Mouse (Mus musculus): Measurements from ENCODE around the gene Tenm4. TPM values are rescaled to one million over a fixed set of nuclear protein-coding genes. Genes with fewer than 3 reads are reported as not detected.
"Not testable (repeated sequence)": the region's sequence is repeated elsewhere in the genome, so short reads cannot be mapped to it uniquely, and the experiment has no call there.

Gene Tenm4
- total and polyA plus RNA-seq, 2 experiments from 2014 or later, result 1.4 to 5.9 TPM

DNA sequence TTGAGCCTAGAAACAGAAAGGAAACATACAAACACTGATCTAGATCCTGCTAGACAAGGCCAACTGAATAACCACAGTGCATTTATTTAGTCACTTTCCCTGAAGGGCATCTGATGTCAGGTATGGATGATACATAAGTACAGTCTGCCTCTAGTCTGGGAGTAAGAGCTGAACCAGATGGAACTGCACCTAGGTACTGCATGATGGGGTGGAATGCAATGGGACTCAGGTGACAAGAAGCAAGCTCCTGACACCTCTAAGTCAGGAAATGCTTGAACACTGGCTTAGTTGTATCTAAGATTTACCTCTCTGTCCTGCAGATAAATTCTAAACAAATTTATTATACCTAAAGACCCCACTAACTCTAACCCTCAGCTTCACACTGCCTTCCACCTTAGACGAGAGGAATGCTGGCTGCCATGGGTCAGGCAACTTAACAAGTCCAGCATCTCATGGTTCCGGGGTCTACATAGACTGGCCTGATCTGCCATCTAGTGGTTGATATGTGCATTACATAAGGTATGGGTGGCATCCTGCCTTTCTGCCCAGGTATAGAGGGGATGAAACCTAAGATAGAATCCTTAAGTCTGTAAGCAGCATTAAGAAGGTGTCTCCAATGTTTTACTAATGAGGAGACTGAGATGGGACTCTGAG, 744.5 kb downstream of the Tenm4 start:
- TF ChIP-seq CTCF (IDR thresholded peaks at IDR 0.05; ENCODE audit: low read depth) (peak; percentile 94), EP300 (IDR thresholded peaks at IDR 0.05; ENCODE audit: low read depth) (no peak)
- peak; percentile 59 for DNase-seq (ENCODE audit: low spot score)
- Histone ChIP-seq H3K36me3 (replicated peaks; ENCODE audit: control insufficient read depth, insufficient read depth, low read length) (no peaks in the 10 kb centered on the region), H3K4me2 (ENCODE audit: low read depth, low read length) (no peak overlapping the region), H3K4me3 (ENCODE audit: low read depth, low read length) (no peak overlapping the region), H3K9ac (replicated peaks; ENCODE audit: low read depth, low read length) (no peak overlapping the region), H3K9me3 (replicated peaks; ENCODE audit: control insufficient read depth, low read length) (no peaks in the 10 kb centered on the region), H3K4me1 (ENCODE audit: control insufficient read depth, insufficient read depth) (no peaks in the 10 kb centered on the region), H3K27me3 (ENCODE audit: control insufficient read depth, insufficient read depth, low read length) (peaks cover 11% of the 10 kb centered on the region; the same call in 1 of the 2 replicates), H3K27ac (ENCODE audit: low read depth) (no peak overlapping the region)
- ATAC-seq (ENCODE audit: insufficient read depth, low read depth), result no peak
- WGBS, result 1% methylated on average over 2 of the region's 2 CpGs

DNA sequence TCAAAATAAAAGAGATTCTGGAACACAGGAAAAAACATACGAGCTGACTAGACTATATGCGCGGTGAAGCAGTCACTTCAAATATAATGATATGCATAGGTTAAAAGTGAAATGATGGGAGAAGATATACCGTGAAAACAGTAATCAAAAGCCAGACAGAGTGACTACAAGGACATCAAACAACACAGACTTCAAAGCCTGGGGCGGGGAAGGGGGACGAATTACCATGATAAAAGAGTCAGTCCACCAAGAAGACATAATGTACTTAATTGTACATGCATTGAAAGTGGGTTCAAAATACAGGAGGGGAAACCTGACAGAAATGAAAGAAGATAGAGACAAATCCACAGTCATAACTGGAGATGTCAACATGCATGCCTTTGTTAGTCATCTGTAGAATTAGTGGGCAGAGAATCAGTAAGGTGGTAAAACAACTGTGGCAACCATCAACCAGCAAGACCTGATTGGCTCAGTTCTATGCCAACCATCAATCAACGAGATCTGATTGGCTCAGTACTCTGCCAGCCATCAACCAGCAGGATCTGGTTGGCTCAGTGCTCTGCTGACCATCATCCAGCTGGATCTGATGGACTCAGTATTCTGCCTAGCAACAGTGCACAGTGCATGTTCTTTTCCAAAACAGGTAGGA, 749.5 kb downstream of the Tenm4 start:
- H3K4me2 ChIP-seq (ENCODE audit: low read depth, low read length), result no peak overlapping the region
- peaks cover 8% of the 10 kb centered on the region; the same call in 1 of the 2 replicates for H3K27me3 ChIP-seq (ENCODE audit: control insufficient read depth, insufficient read depth, low read length)
- no peak for TF ChIP-seq CTCF (IDR thresholded peaks at IDR 0.05; ENCODE audit: low read depth)
- no peak for TF ChIP-seq EP300 (IDR thresholded peaks at IDR 0.05; ENCODE audit: low read depth)
- no peaks in the 10 kb centered on the region for H3K36me3 ChIP-seq (replicated peaks; ENCODE audit: control insufficient read depth, insufficient read depth, low read length)
- no peak overlapping the region for H3K4me3 ChIP-seq (ENCODE audit: low read depth, low read length)
- no peak for ATAC-seq (ENCODE audit: insufficient read depth, low read depth)
- no peaks in the 10 kb centered on the region for H3K4me1 ChIP-seq (ENCODE audit: control insufficient read depth, insufficient read depth)
- DNase-seq (ENCODE audit: low spot score), result no peak
- H3K9ac ChIP-seq (replicated peaks; ENCODE audit: low read depth, low read length), result no peak overlapping the region
- 73% methylated on average over 7 of the region's 7 CpGs for WGBS
- H3K9me3 ChIP-seq (replicated peaks; ENCODE audit: control insufficient read depth, low read length), result no peaks in the 10 kb centered on the region
- no peak overlapping the region for H3K27ac ChIP-seq (ENCODE audit: low read depth)

DNA sequence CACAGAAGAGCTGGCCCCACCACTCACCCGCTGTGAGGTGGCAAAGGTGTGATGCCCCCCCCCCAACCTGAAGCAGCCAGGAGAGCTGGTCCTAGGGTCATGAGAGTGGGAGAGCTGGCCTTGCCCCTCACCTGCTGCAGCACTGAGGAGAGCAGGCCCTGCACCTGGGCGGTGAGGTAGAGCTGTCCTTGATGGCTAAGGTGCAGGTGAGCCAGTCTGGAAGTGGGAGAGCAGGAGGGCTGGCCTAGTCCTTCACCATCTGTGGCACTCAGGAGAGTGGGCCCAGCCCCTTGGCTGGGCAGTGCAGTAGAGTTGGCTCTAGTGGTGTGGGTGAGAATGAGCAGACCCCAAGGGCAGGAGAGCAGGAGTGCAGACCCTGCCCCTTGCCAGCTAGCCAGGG, 751.9 kb downstream of the Tenm4 start:
- Histone ChIP-seq H3K4me2 (ENCODE audit: low read depth, low read length) (no peak overlapping the region), H3K9me3 (replicated peaks; ENCODE audit: control insufficient read depth, low read length) (no peaks in the 10 kb centered on the region), H3K36me3 (replicated peaks; ENCODE audit: control insufficient read depth, insufficient read depth, low read length) (no peaks in the 10 kb centered on the region), H3K27ac (ENCODE audit: low read depth) (no peak overlapping the region), H3K4me3 (ENCODE audit: low read depth, low read length) (no peak overlapping the region), H3K9ac (replicated peaks; ENCODE audit: low read depth, low read length) (no peak overlapping the region), H3K4me1 (ENCODE audit: control insufficient read depth, insufficient read depth) (no peaks in the 10 kb centered on the region), H3K27me3 (ENCODE audit: control insufficient read depth, insufficient read depth, low read length) (no peaks in the 10 kb centered on the region)
- ATAC-seq (ENCODE audit: insufficient read depth, low read depth), result no peak
- TF ChIP-seq CTCF (IDR thresholded peaks at IDR 0.05; ENCODE audit: low read depth) (no peak), EP300 (IDR thresholded peaks at IDR 0.05; ENCODE audit: low read depth) (no peak)
- DNase-seq (ENCODE audit: low spot score), result no peak
- 95% methylated on average over 2 of the region's 2 CpGs for WGBS

DNA sequence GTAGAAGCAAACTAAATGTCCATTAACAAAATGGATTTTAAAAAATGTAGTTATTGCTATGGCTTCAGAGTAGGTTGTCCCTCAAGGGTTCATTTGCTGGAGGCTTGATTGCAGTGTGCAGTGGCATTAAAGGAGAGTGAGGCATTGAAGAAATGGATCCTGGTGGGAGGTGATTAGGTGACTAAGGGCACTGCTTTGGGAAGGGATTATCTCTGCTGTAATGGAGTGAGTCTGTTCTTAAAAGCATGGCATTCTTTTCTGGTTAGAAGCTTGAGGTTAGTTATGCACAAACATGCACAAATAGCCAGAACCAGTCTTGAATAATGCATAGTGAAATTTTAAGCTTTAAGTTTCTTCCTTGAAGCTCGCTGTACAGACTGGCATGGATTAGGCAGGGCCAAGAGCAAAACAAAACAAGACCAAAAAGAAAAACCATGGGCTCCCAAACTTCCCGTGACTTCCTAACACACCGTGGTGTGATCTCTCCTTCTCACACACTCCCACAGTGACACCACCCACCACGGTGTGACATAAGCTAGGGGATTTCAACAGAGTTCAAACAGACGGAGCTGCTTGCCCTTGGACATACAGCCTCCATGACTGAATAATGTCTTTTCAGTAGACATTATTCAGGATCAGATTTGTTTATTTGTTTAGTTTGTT, 772.8 kb downstream of the Tenm4 start:
- H3K27ac ChIP-seq (ENCODE audit: low read depth), result no peak overlapping the region
- 66% methylated on average over 5 of the region's 5 CpGs for WGBS
- H3K4me1 ChIP-seq (ENCODE audit: control insufficient read depth, insufficient read depth), result no peaks in the 10 kb centered on the region
- H3K4me3 ChIP-seq (ENCODE audit: low read depth, low read length), result no peak overlapping the region
- H3K9ac ChIP-seq (replicated peaks; ENCODE audit: low read depth, low read length), result no peak overlapping the region
- ATAC-seq (ENCODE audit: insufficient read depth, low read depth), result no peak
- no peaks in the 10 kb centered on the region for H3K27me3 ChIP-seq (ENCODE audit: control insufficient read depth, insufficient read depth, low read length)
- H3K36me3 ChIP-seq (replicated peaks; ENCODE audit: control insufficient read depth, insufficient read depth, low read length), result no peaks in the 10 kb centered on the region
- H3K9me3 ChIP-seq (replicated peaks; ENCODE audit: control insufficient read depth, low read length), result no peaks in the 10 kb centered on the region
- TF ChIP-seq CTCF (IDR thresholded peaks at IDR 0.05; ENCODE audit: low read depth) (no peak), EP300 (IDR thresholded peaks at IDR 0.05; ENCODE audit: low read depth) (no peak)
- H3K4me2 ChIP-seq (ENCODE audit: low read depth, low read length), result no peak overlapping the region
- DNase-seq (ENCODE audit: low spot score), result no peak

DNA sequence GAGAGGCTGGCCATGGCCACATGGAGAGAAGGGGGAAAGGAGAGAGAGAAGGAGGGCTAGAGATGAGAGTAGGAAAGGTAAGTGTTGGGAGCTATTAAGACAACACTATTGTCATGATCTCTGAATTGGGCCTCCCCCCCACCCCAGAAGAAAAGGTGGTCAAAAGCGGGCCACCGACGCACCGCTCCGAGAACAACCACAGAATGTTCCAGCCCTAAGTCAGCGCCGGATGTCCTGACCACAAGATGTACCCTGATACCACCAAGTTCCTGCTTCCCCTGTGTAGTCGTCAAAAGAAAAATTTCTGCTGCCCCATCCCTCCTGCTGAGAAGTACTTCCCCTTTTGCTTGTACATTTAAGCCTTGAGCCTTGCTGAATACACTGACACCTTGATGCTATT, 775.5 kb downstream of the Tenm4 start:
- not testable (repeated sequence) for H3K4me3 ChIP-seq (ENCODE audit: low read depth, low read length); H3K4me1 ChIP-seq (ENCODE audit: control insufficient read depth, insufficient read depth); DNase-seq (ENCODE audit: low spot score); ATAC-seq (ENCODE audit: insufficient read depth, low read depth); H3K36me3 ChIP-seq (replicated peaks; ENCODE audit: control insufficient read depth, insufficient read depth, low read length); H3K27ac ChIP-seq (ENCODE audit: low read depth); H3K4me2 ChIP-seq (ENCODE audit: low read depth, low read length); H3K9ac ChIP-seq (replicated peaks; ENCODE audit: low read depth, low read length); H3K27me3 ChIP-seq (ENCODE audit: control insufficient read depth, insufficient read depth, low read length); H3K9me3 ChIP-seq (replicated peaks; ENCODE audit: control insufficient read depth, low read length)
- 89% methylated on average over 8 of the region's 8 CpGs for WGBS

All from heart, postnatal 0 days (tissue).